Mouse (Mus musculus): Measurements from ENCODE around the gene Ttll13. TPM values are rescaled to one million over a fixed set of nuclear protein-coding genes. Genes with fewer than 3 reads are reported as not detected.

Ttll13 gene
- polyA plus RNA-seq, 1 experiment from 2014 or later, result 2.0 TPM

DNA sequence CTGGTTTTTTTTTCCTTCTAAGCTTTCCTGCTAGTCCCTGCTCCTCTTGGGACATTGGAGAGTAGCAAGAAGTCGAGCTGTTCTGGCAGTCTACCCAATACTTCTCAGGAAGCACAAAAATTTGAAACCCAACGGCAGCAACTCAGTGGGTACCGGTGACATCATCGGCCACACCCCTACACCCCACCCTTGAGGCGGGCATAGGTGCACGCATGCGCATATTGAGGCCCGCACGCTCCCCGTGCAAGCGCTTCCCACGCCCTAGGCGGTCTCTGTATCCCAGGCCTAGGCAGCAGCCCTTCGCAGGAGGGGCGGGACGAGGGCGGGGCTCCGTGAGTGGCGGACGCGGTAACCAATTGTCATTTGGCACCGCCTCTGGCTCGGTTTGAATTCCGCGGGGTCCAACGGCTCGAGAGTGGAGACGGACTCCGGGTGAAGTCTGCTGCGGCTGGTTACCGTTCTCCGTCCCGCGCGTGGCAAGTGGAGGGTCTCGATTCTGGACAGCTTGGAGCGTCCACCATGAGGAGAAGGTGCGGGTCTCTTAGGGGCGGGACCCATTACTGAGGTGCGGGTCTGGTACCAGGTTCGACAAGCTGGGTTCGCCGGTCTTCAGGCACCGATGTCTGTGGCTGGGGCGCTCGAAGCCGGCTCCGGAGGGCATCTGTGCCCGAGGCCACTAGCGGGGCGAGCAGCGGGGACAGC lies 48.0 kb downstream of the Ttll13 start, which contains the start of gene Prc1:
Gene Prc1, plus strand, starts transcription at position 389 of the 702 bp plus-strand sequence.
- H3K27me3 ChIP-seq (replicated peaks), result no peaks in the 10 kb centered on the region
- peak within 1 kb of the TSS; percentile 47 for H3K9ac ChIP-seq (replicated peaks)
- no peaks in the 10 kb centered on the region for H3K9me3 ChIP-seq (replicated peaks)
- ATAC-seq (ENCODE audit: low FRiP score), result peak; percentile 99
- H3K27ac ChIP-seq (replicated peaks), result peak within 1 kb of the TSS; percentile 72
- peaks cover 8% of the 10 kb centered on the region for H3K4me1 ChIP-seq
- H3K4me3 ChIP-seq (replicated peaks), result peak within 1 kb of the TSS; percentile 62
- H3K36me3 ChIP-seq, result peaks cover 24% of the 10 kb centered on the region
- peak within 1 kb of the TSS; percentile 93 for H3K4me2 ChIP-seq
- WGBS, result under 1% methylated on average over 52 of the region's 52 CpGs

DNA sequence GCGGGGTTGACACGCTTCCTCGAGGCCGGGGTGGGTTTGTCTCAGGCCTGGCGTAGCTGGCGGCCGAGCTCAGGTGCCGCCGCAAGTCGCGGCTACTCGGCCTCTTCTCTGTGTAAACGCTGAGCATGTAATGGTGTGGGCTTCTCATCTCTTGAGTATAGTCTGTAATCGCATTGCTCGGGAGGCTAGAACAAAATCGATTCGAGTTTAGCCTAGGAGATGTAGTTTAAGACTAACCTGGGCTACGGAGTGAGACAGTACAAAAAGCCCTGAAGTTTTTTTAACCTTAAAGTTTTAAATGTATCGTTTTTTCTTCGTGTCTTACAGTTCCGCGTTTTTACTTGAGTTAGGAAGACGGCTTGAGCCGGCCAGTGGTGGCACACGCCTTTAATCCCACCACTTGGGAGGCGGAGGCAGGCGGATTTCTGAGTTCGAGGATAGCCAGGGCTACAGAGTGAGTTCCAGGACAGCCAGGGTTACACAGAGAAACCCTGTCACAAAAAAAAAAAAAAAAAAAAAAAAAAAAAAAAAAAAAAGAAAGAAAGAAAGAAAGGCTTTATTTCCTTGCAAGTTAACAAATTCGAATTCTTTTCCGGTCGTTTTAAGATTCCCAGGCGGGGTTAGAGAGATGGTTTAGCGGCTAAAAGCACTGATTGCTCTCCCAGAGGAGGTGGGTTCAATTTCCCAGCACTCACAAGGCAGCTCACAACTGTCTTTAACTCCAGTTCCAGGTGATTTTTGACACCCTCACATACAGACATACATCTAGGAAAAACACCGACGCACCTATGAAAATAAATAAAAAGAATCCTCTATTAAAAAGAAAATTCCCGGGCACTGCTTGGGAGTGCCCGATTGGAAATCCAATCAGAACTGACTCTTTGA lies 48.8 kb downstream of the Ttll13 start:
- H3K27me3 ChIP-seq (replicated peaks), result no peaks in the 10 kb centered on the region
- H3K27ac ChIP-seq (replicated peaks), result peak overlapping the region; percentile 42
- H3K4me2 ChIP-seq, result peak overlapping the region; percentile 93
- peak overlapping the region; percentile 62 for H3K4me3 ChIP-seq (replicated peaks)
- peaks cover 8% of the 10 kb centered on the region for H3K4me1 ChIP-seq
- H3K36me3 ChIP-seq, result peaks cover 19% of the 10 kb centered on the region
- 9% methylated on average over 37 of the region's 37 CpGs for WGBS
- H3K9ac ChIP-seq (replicated peaks), result peak overlapping the region; percentile 47
- no peaks in the 10 kb centered on the region for H3K9me3 ChIP-seq (replicated peaks)
- peak; percentile 66; the same call in 1 of the 2 replicates for ATAC-seq (ENCODE audit: low FRiP score)

GRCm38 (mm10) chr7:80296462-80296861 lies 50.3 kb downstream of the Ttll13 start:
- Histone ChIP-seq H3K27ac (replicated peaks) (no peak overlapping the region), H3K9ac (replicated peaks) (no peak overlapping the region), H3K36me3 (peaks cover 7% of the 10 kb centered on the region; the same call in 1 of the 2 replicates), H3K9me3 (replicated peaks) (no peaks in the 10 kb centered on the region), H3K4me2 (peak overlapping the region; percentile 13; the same call in 1 of the 2 replicates), H3K4me3 (replicated peaks) (no peak overlapping the region), H3K27me3 (replicated peaks) (no peaks in the 10 kb centered on the region), H3K4me1 (peaks cover 8% of the 10 kb centered on the region)
- WGBS, result 96% methylated on average over 6 of the region's 6 CpGs
- ATAC-seq (ENCODE audit: low FRiP score), result no peak

DNA sequence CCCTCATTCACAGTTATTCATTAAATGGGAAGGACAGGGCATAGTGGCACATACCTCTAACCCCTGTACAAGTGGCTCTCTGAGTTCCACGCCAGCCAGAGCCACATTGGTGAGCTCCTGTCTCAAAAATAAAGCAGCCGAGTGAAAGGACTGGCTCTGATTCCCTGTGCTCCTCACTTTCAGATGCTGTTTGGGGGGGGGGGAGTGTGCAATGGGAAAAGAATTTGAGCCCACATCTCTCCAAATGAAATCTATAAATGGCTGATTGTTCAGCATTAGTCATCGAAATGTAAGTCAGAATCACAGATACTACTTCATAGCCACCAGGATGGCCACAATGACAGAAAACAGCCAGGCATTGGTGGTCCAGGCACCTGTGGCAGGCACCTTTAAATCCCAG lies 50.9 kb downstream of the Ttll13 start:
- peaks cover 8% of the 10 kb centered on the region for H3K4me1 ChIP-seq
- no peak overlapping the region for H3K4me2 ChIP-seq
- peaks cover 2% of the 10 kb centered on the region; the same call in 1 of the 2 replicates for H3K36me3 ChIP-seq
- 87% methylated on average over 3 of the region's 3 CpGs for WGBS
- H3K27ac ChIP-seq (replicated peaks), result no peak overlapping the region
- no peaks in the 10 kb centered on the region for H3K27me3 ChIP-seq (replicated peaks)
- no peaks in the 10 kb centered on the region for H3K9me3 ChIP-seq (replicated peaks)
- no peak overlapping the region for H3K9ac ChIP-seq (replicated peaks)
- no peak overlapping the region for H3K4me3 ChIP-seq (replicated peaks)
- ATAC-seq (ENCODE audit: low FRiP score), result no peak

DNA sequence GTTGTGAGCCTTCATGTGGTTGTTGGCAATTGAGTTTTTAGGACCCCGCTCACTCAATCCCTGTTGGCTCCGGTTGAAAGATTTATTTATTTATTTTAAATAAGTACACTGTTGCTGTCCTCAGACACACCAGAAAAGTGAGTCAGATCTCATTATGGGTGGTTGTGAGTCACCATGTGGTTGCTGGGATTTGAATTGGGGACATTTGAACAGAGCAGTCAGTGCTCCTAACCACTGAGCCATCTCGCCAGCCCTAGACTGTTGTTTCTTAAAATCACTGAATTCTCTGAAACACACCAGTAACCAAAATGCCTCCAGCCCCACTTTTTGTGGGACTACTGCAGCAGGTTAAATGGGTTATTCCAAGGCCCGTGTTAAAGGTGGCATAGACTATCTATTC lies 52.6 kb downstream of the Ttll13 start:
- Histone ChIP-seq H3K4me2 (no peak overlapping the region), H3K9me3 (replicated peaks) (no peaks in the 10 kb centered on the region), H3K4me3 (replicated peaks) (no peak overlapping the region), H3K9ac (replicated peaks) (no peak overlapping the region), H3K27ac (replicated peaks) (no peak overlapping the region), H3K27me3 (replicated peaks) (no peaks in the 10 kb centered on the region), H3K4me1 (peaks cover 6% of the 10 kb centered on the region), H3K36me3 (no peaks in the 10 kb centered on the region)
- WGBS, result 96% methylated on average over 4 of the region's 4 CpGs
- no peak for ATAC-seq (ENCODE audit: low FRiP score)

GRCm38 (mm10) chr7:80299568-80299967 lies 53.4 kb downstream of the Ttll13 start:
- H3K36me3 ChIP-seq, result peaks cover 4% of the 10 kb centered on the region; the same call in 1 of the 2 replicates
- no peak overlapping the region for H3K4me3 ChIP-seq (replicated peaks)
- 94% methylated on average over 3 of the region's 3 CpGs for WGBS
- H3K4me1 ChIP-seq, result 0 out of 2 replicates have a peak, but pooled peaks cover 3% of the 10 kb centered on the region
- ATAC-seq (ENCODE audit: low FRiP score), result no peak
- H3K9ac ChIP-seq (replicated peaks), result no peak overlapping the region
- no peaks in the 10 kb centered on the region for H3K9me3 ChIP-seq (replicated peaks)
- H3K27ac ChIP-seq (replicated peaks), result no peak overlapping the region
- H3K27me3 ChIP-seq (replicated peaks), result no peaks in the 10 kb centered on the region
- H3K4me2 ChIP-seq, result no peak overlapping the region

DNA sequence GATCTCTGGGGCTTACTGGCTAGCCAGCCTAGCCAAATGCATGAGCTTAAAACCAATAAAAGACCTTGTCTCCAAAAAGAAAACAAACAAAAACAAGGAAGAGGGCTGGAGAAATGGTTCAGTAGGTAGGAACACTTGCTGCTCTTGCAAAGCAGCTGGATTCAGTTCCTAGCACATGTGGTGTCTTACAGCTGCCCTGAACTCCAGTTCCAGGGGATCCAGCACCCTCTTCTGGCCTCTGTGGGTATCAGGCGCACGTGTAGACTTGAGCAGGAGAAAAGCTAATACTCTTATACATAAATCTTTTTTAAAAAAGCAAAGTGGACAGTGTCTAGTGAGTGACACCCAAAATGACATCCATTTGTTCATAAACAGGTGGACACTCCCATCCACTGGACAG lies 55.3 kb downstream of the Ttll13 start:
- ATAC-seq (ENCODE audit: low FRiP score), result no peak
- no peak overlapping the region for H3K27ac ChIP-seq (replicated peaks)
- peaks cover 9% of the 10 kb centered on the region; the same call in 1 of the 2 replicates for H3K36me3 ChIP-seq
- H3K4me1 ChIP-seq, result no peaks in the 10 kb centered on the region
- WGBS, result 90% methylated on average over 2 of the region's 2 CpGs
- no peaks in the 10 kb centered on the region for H3K27me3 ChIP-seq (replicated peaks)
- no peak overlapping the region for H3K4me3 ChIP-seq (replicated peaks)
- no peak overlapping the region for H3K9ac ChIP-seq (replicated peaks)
- no peak overlapping the region for H3K4me2 ChIP-seq
- H3K9me3 ChIP-seq (replicated peaks), result no peaks in the 10 kb centered on the region

DNA sequence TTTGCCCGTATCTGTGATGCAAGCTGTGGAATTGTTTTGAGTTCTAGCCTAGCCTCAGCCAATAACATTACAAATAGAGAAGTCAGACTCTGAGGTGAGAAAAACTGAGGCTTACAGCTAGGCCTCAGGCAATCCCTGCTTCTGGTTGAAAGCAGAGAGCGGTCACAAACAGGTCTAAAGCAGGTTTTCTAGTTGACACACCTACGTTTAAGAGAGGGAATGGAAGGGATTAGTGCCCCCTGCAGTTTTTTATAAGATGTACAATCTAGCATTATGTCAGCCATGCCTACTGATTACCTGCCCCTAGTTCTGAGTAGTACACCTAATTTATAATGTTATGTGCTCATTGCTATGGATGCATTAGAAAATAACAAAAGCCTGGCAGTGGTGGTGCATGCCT lies 61.6 kb downstream of the Ttll13 start:
- Histone ChIP-seq H3K27me3 (replicated peaks) (no peaks in the 10 kb centered on the region), H3K9ac (replicated peaks) (no peak overlapping the region), H3K36me3 (peaks cover 16% of the 10 kb centered on the region), H3K4me3 (replicated peaks) (no peak overlapping the region), H3K27ac (replicated peaks) (no peak overlapping the region), H3K9me3 (replicated peaks) (no peaks in the 10 kb centered on the region), H3K4me1 (no peaks in the 10 kb centered on the region), H3K4me2 (no peak overlapping the region)
- WGBS, result 92% methylated on average over 3 of the region's 3 CpGs
- no peak for ATAC-seq (ENCODE audit: low FRiP score)

Other genes starting within 250 kb of the Ttll13 start
- 11.6 and 13.9 TPM in 2 replicates for gene Zfp710, start 221.6 kb upstream of the Ttll13 start, polyA plus RNA-seq (2015; fragmentation: Nextera tagmentation; extraction: Ambion mirVana)
- gene Idh2, start 131.0 kb upstream of the Ttll13 start, polyA plus RNA-seq (2015; fragmentation: Nextera tagmentation; extraction: Ambion mirVana), result 200 and 267 TPM in 2 replicates
- gene Sema4b, start 59.5 kb upstream of the Ttll13 start, polyA plus RNA-seq (2015; fragmentation: Nextera tagmentation; extraction: Ambion mirVana), result 22.7 and 25.8 TPM in 2 replicates
- gene Cib1, start 13.6 kb upstream of the Ttll13 start, polyA plus RNA-seq (2015; fragmentation: Nextera tagmentation; extraction: Ambion mirVana), result 32.2 and 59.5 TPM in 2 replicates
- gene Gdpgp1, start 13.5 kb upstream of the Ttll13 start, polyA plus RNA-seq (2015; fragmentation: Nextera tagmentation; extraction: Ambion mirVana), result 4.6 and 5.5 TPM in 2 replicates
- gene Ngrn, start 14.8 kb downstream of the Ttll13 start, polyA plus RNA-seq (2015; fragmentation: Nextera tagmentation; extraction: Ambion mirVana), result 65.6 and 68.2 TPM in 2 replicates
- 27.8 and 28.9 TPM in 2 replicates for gene Vps33b, start 23.3 kb downstream of the Ttll13 start, polyA plus RNA-seq (2015; fragmentation: Nextera tagmentation; extraction: Ambion mirVana)
- gene Prc1, start 48.1 kb downstream of the Ttll13 start, polyA plus RNA-seq (2015; fragmentation: Nextera tagmentation; extraction: Ambion mirVana), result 23.9 and 48.7 TPM in 2 replicates
- gene Rccd1, start 78.1 kb downstream of the Ttll13 start, polyA plus RNA-seq (2015; fragmentation: Nextera tagmentation; extraction: Ambion mirVana), result 11.6 and 14.6 TPM in 2 replicates
- 58.2 and 59.0 TPM in 2 replicates for gene Unc45a, start 94.6 kb downstream of the Ttll13 start, polyA plus RNA-seq (2015; fragmentation: Nextera tagmentation; extraction: Ambion mirVana)
- gene Hddc3, start 96.7 kb downstream of the Ttll13 start, polyA plus RNA-seq (2015; fragmentation: Nextera tagmentation; extraction: Ambion mirVana), result 20.7 and 20.8 TPM in 2 replicates
- 25.5 and 26.9 TPM in 2 replicates for gene Man2a2, start 125.0 kb downstream of the Ttll13 start, polyA plus RNA-seq (2015; fragmentation: Nextera tagmentation; extraction: Ambion mirVana)
- 4.5 and 7.7 TPM in 2 replicates for gene Fes, start 141.6 kb downstream of the Ttll13 start, polyA plus RNA-seq (2015; fragmentation: Nextera tagmentation; extraction: Ambion mirVana)
- gene Furin, start 159.1 kb downstream of the Ttll13 start, polyA plus RNA-seq (2015; fragmentation: Nextera tagmentation; extraction: Ambion mirVana), result 5.6 and 6.2 TPM in 2 replicates